Mouse (Mus musculus) MEL (cell line): ENCODE measurements at regions not wholly inside any gene's neighbourhood (a gene's known extent, or its start where the extent isn't known, plus 50 kb on each side); places are given as distances from the start of the nearest gene placed in this dataset.

ENCODE experiments used
- DNase-seq: peaks from one replicate; pipeline ENCODE4 v3.0.0; 2011; ENCODE audit warnings: low read depth, low spot score
- H3K27ac ChIP-seq: 2 replicates; pipeline ENCODE4 v1.5.1; 2012; ENCODE audit warnings: low read depth, mild to moderate bottlenecking, control low read depth, low read length, moderate library complexity; ENCODE audit not compliant: control insufficient read depth
- H3K27me3 ChIP-seq, 2 experiments: fragments of 150-350 bp in 1 of 2; sonication (generic) in 1 of 2; 2 replicates each; pipeline ENCODE4 v1.6.1; 2012; ENCODE audit warnings: low read length in 2 of 2, mild to moderate bottlenecking in 2 of 2, improper control_type of control experiment in 1 of 2, moderate library complexity in 1 of 2; ENCODE audit not compliant: insufficient read depth in 2 of 2, control insufficient read depth in 1 of 2
- H3K36me3 ChIP-seq, 2 experiments: 2 replicates each; pipeline ENCODE4 v1.6.1; 2012 to 2014; ENCODE audit warnings: low read length in 2 of 2, improper control_type of control experiment in 1 of 2, inconsistent platforms in 1 of 2, mild to moderate bottlenecking in 1 of 2; ENCODE audit not compliant: insufficient read depth in 2 of 2, control insufficient read depth in 1 of 2
- H3K4me1 ChIP-seq, 2 experiments: fragments of 150-350 bp in 1 of 2; sonication (generic) in 1 of 2; 2 replicates each; pipeline ENCODE4 v1.6.1; 2012; ENCODE audit warnings: low read length in 2 of 2, improper control_type of control experiment in 1 of 2, mild to moderate bottlenecking in 1 of 2; ENCODE audit not compliant: insufficient read depth in 2 of 2, control insufficient read depth in 1 of 2
- H3K4me3 ChIP-seq, 2 experiments: fragments of 150-350 bp in 1 of 2; sonication (generic) in 1 of 2; 2 replicates each; pipeline ENCODE4 v1.5.1; 2012; ENCODE audit warnings: low read depth in 2 of 2, low read length in 2 of 2, mild to moderate bottlenecking in 2 of 2, moderate library complexity in 2 of 2, control low read depth in 1 of 2, improper control_type of control experiment in 1 of 2; ENCODE audit not compliant: control insufficient read depth in 1 of 2, insufficient read depth in 1 of 2
- H3K79me2 ChIP-seq: 2 replicates; pipeline ENCODE4 v1.6.1; 2012; ENCODE audit warnings: mild to moderate bottlenecking, low read length, moderate library complexity; ENCODE audit not compliant: control insufficient read depth, poor library complexity, insufficient read depth
- H3K9ac ChIP-seq: 2 replicates; pipeline ENCODE4 v1.6.1; 2012; ENCODE audit warnings: low read depth, mild to moderate bottlenecking, control low read depth, low read length, moderate library complexity; ENCODE audit not compliant: control insufficient read depth, poor library complexity, severe bottlenecking
- H3K9me3 ChIP-seq: fragments of 150-350 bp; sonication (generic); replicated peaks from 2 replicates; pipeline ENCODE4 v1.6.1; 2012; ENCODE audit warnings: mild to moderate bottlenecking, low read length, improper control_type of control experiment, moderate library complexity; ENCODE audit not compliant: insufficient read depth
- CHD2 ChIP-seq: IDR thresholded peaks from 2 replicates; pipeline ENCODE4 v1.6.1; 2011; ENCODE audit warnings: low read length, improper control_type of control experiment
- CTCF ChIP-seq, 3 experiments: IDR thresholded peaks in 2 of 3; conservative IDR thresholded peaks in 1 of 3; 2 replicates each; pipeline ENCODE4 v1.5.1; 2011 to 2012; ENCODE audit warnings: low read length in 3 of 3, low read depth in 2 of 3, mild to moderate bottlenecking in 2 of 3, improper control_type of control experiment in 1 of 3, inconsistent platforms in 1 of 3, mixed read lengths in 1 of 3, moderate library complexity in 1 of 3; ENCODE audit not compliant: control insufficient read depth in 1 of 3, insufficient read depth in 1 of 3, poor library complexity in 1 of 3, severe bottlenecking in 1 of 3
- E2F4 ChIP-seq: IDR thresholded peaks from 2 replicates; pipeline ENCODE4 v1.6.1; 2011; ENCODE audit warnings: low read depth, low read length, improper control_type of control experiment, borderline replicate concordance
- ELF1 ChIP-seq: IDR thresholded peaks from 2 replicates; pipeline ENCODE4 v1.6.1; 2014; ENCODE audit warnings: low read depth, mild to moderate bottlenecking, inconsistent platforms, low read length, improper control_type of control experiment, moderate library complexity
- ETS1 ChIP-seq: IDR thresholded peaks from 2 replicates; pipeline ENCODE4 v1.6.1; 2012; ENCODE audit warnings: low read depth, mild to moderate bottlenecking, inconsistent platforms, low read length, improper control_type of control experiment, moderate library complexity
- GABPA ChIP-seq: IDR thresholded peaks from 2 replicates; pipeline ENCODE4 v1.6.1; 2012; ENCODE audit warnings: low read depth, mild to moderate bottlenecking, inconsistent platforms, low read length, improper control_type of control experiment, moderate library complexity
- GATA1 ChIP-seq: IDR thresholded peaks from 2 replicates; pipeline ENCODE4 v1.6.1; 2011; ENCODE audit warnings: low read depth, low read length, improper control_type of control experiment
- JUND ChIP-seq: IDR thresholded peaks from 2 replicates; pipeline ENCODE4 v1.6.1; 2011; ENCODE audit warnings: low read depth, mild to moderate bottlenecking, improper control_type of control experiment, low read length
- KAT2A ChIP-seq: conservative IDR thresholded peaks from 2 replicates; pipeline ENCODE4 v1.6.1; 2012; ENCODE audit warnings: low read depth, low read length, improper control_type of control experiment, inconsistent platforms
- MAZ ChIP-seq: IDR thresholded peaks from 2 replicates; pipeline ENCODE4 v1.6.1; 2012; ENCODE audit warnings: low read depth, mild to moderate bottlenecking, inconsistent platforms, low read length, improper control_type of control experiment
- MYB ChIP-seq: IDR thresholded peaks from 2 replicates; pipeline ENCODE4 v1.6.1; 2011; ENCODE audit warnings: mild to moderate bottlenecking, low read depth, low read length, improper control_type of control experiment
- MYC ChIP-seq: IDR thresholded peaks from 2 replicates; pipeline ENCODE4 v1.6.1; 2011; ENCODE audit warnings: low read depth, mild to moderate bottlenecking, low read length, improper control_type of control experiment, moderate library complexity
- NELFE ChIP-seq: IDR thresholded peaks from 2 replicates; pipeline ENCODE4 v1.6.1; 2011; ENCODE audit warnings: low read depth, low read length, improper control_type of control experiment
- NRF1 ChIP-seq: IDR thresholded peaks from 2 replicates; pipeline ENCODE4 v1.6.1; 2014; ENCODE audit warnings: low read depth, mild to moderate bottlenecking, inconsistent platforms, low read length, improper control_type of control experiment, moderate library complexity; ENCODE audit not compliant: poor library complexity, insufficient read depth, severe bottlenecking
- POLR2A ChIP-seq, 2 experiments: IDR thresholded peaks; 2 replicates each; pipeline ENCODE4 v1.6.1; 2011 to 2012; ENCODE audit warnings: low read length in 2 of 2, mild to moderate bottlenecking in 2 of 2, control low read depth in 1 of 2, improper control_type of control experiment in 1 of 2, low read depth in 1 of 2, moderate library complexity in 1 of 2; ENCODE audit not compliant: control insufficient read depth in 1 of 2, insufficient read depth in 1 of 2, poor library complexity in 1 of 2
- POLR2AphosphoS2 ChIP-seq: IDR thresholded peaks from 2 replicates; pipeline ENCODE4 v1.6.1; 2011; ENCODE audit warnings: low read length, improper control_type of control experiment
- SIN3A ChIP-seq: IDR thresholded peaks from 2 replicates; pipeline ENCODE4 v1.6.1; 2012; ENCODE audit warnings: low read length, improper control_type of control experiment, inconsistent platforms
- SMC3 ChIP-seq: IDR thresholded peaks from 2 replicates; pipeline ENCODE4 v1.6.1; 2011; ENCODE audit warnings: low read depth, low read length, improper control_type of control experiment
- TAL1 ChIP-seq: IDR thresholded peaks from 2 replicates; pipeline ENCODE4 v1.6.1; 2012; ENCODE audit warnings: mild to moderate bottlenecking, inconsistent platforms, low read length, moderate library complexity, mixed read lengths
- TBP ChIP-seq: IDR thresholded peaks from 2 replicates; pipeline ENCODE4 v1.8.0; 2011; ENCODE audit warnings: low read depth, low read length, improper control_type of control experiment
- UBTF ChIP-seq: IDR thresholded peaks from 2 replicates; pipeline ENCODE4 v1.6.1; 2012; ENCODE audit warnings: low read depth, mild to moderate bottlenecking, inconsistent platforms, low read length, improper control_type of control experiment, moderate library complexity, borderline replicate concordance; ENCODE audit not compliant: insufficient read depth
- USF2 ChIP-seq, 2 experiments: IDR thresholded peaks; 2 replicates each; pipeline ENCODE4 v1.6.1; 2011 to 2012; ENCODE audit warnings: improper control_type of control experiment in 2 of 2, low read length in 2 of 2, borderline replicate concordance in 1 of 2, inconsistent platforms in 1 of 2, low read depth in 1 of 2, mild to moderate bottlenecking in 1 of 2; ENCODE audit not compliant: insufficient read depth in 1 of 2
- ZNF384 ChIP-seq: IDR thresholded peaks from 2 replicates; pipeline ENCODE4 v1.6.1; 2012; ENCODE audit warnings: low read depth, mild to moderate bottlenecking, inconsistent platforms, low read length, improper control_type of control experiment

GRCm38 (mm10) chr2:12802667-12803066 lies 121.2 kb upstream of the Pter start:
- H3K9ac ChIP-seq: no peak overlapping the region
- no peaks in the 10 kb centered on the region for H3K27me3 ChIP-seq
- H3K36me3 ChIP-seq: no peaks in the 10 kb centered on the region
- no peaks in the 10 kb centered on the region for H3K9me3 ChIP-seq
- no peak overlapping the region for H3K4me3 ChIP-seq
- no peak overlapping the region for H3K27ac ChIP-seq
- no peaks in the 10 kb centered on the region for H3K4me1 ChIP-seq
- TF ChIP-seq MYC (no peak), GABPA (no peak), JUND (no peak), KAT2A (no peak), CHD2 (no peak), SMC3 (no peak), ETS1 (no peak), NRF1 (no peak), NELFE (no peak), POLR2AphosphoS2 (no peak), ELF1 (no peak), SIN3A (no peak), MYB (no peak), TBP (no peak), TAL1 (no peak), POLR2A (IDR thresholded peaks at IDR 0.05; ENCODE audit: control insufficient read depth in 1 of 2, insufficient read depth in 1 of 2, low read depth in 1 of 2, low read length in 2 of 2, poor library complexity in 1 of 2) (no peak), GATA1 (no peak), MAZ (no peak)
- no peak for DNase-seq
- no peaks in the 10 kb centered on the region for H3K79me2 ChIP-seq

GRCm38 (mm10) chr2:12805096-12805495 lies 118.7 kb upstream of the Pter start:
- no peaks in the 10 kb centered on the region for H3K9me3 ChIP-seq
- H3K27ac ChIP-seq: no peak overlapping the region
- no peaks in the 10 kb centered on the region for H3K36me3 ChIP-seq
- H3K4me1 ChIP-seq: no peaks in the 10 kb centered on the region
- TF ChIP-seq NRF1 (no peak), MAZ (no peak), NELFE (no peak), POLR2AphosphoS2 (no peak), USF2 (IDR thresholded peaks at IDR 0.05; ENCODE audit: borderline replicate concordance in 1 of 2, insufficient read depth in 1 of 2, low read depth in 1 of 2, low read length in 2 of 2) (no peak), UBTF (no peak), CTCF (IDR thresholded peaks at IDR 0.05 in 2 of 3, conservative IDR thresholded peaks at IDR 0.05 in 1 of 3; ENCODE audit: control insufficient read depth in 1 of 3, insufficient read depth in 1 of 3, low read depth in 2 of 3, low read length in 3 of 3, poor library complexity in 1 of 3, severe bottlenecking in 1 of 3) (no peak), SMC3 (no peak), E2F4 (no peak), MYB (no peak), ZNF384 (no peak)
- H3K79me2 ChIP-seq: no peaks in the 10 kb centered on the region
- no peak for DNase-seq
- no peak overlapping the region for H3K4me3 ChIP-seq
- no peaks in the 10 kb centered on the region for H3K27me3 ChIP-seq
- no peak overlapping the region for H3K9ac ChIP-seq
